9 mouse cellular contexts compared by ENCODE assay signal in genomic region chrX:75875566-75875965, GRCm38 (mm10). TPM values are rescaled to one million over a fixed set of nuclear protein-coding genes. Genes with fewer than 3 reads are reported as not detected.
A peak's percentile ranks its signal among the peaks of the same experiment; 100 is the strongest.
DNase-seq lines count a peak whose midpoint lies in the region; ATAC-seq and TF ChIP-seq lines count a peak whose summit lies in the region.
"Had no signal": no experiment of that assay in that cellular context is flagged by ENCODE, and none has a peak within 500 bp of the region (broad histone marks: within the 10 kb centered on the region; RNA-seq: fewer than 3 reads in every experiment).

No protein-coding gene starts in this region.

- peaks cover 39% of the 10 kb centered on the region for H3K79me3 ChIP-seq in C2C12 (ENCODE audit: low read depth)

- no peaks in the 10 kb centered on the region for H3K36me3 ChIP-seq in C2C12 (ENCODE audit: control insufficient read depth, insufficient read depth)
- H3K36me3 ChIP-seq in forebrain, embryonic 16.5 days (ENCODE audit: control insufficient read depth, insufficient read depth): no peaks in the 10 kb centered on the region
- H3K36me3 ChIP-seq in liver, embryonic 14.5 days (replicated peaks; ENCODE audit: control insufficient read depth, insufficient read depth, low read depth): no peaks in the 10 kb centered on the region

- TF ChIP-seq EP300 in liver, embryonic 14.5 days (IDR thresholded peaks at IDR 0.05; ENCODE audit: low read depth): no peak

- H3K27ac ChIP-seq in forebrain, embryonic 16.5 days (ENCODE audit: low read length): no peak overlapping the region
- no peak overlapping the region for H3K27ac ChIP-seq in liver, embryonic 14.5 days

- DNase-seq in cerebellum, adult 11 months: peak; percentile 5
- DNase-seq in cerebellum, postnatal 36 days: no peak
- DNase-seq in liver, embryonic 14.5 days (ENCODE audit: low read depth in 3 of 3, low spot score in 3 of 3): no peak
- DNase-seq in T-cell, adult 2 months (ENCODE audit: low spot score): no peak
- no peak for DNase-seq in thymus, postnatal 36 days
- DNase-seq in adrenal gland, postnatal 25 days: no peak

- no peak overlapping the region for H3ac ChIP-seq in C2C12 (ENCODE audit: control insufficient read depth, insufficient read length, low read depth)

- H3K9ac ChIP-seq in forebrain, embryonic 16.5 days (replicated peaks; ENCODE audit: low read depth, low read length): no peak overlapping the region
- H3K9ac ChIP-seq in liver, embryonic 14.5 days (replicated peaks): no peak overlapping the region

- peak overlapping the region; percentile 52 for H3K4me3 ChIP-seq in C2C12 (ENCODE audit: insufficient read depth, poor library complexity, severe bottlenecking)
- peak overlapping the region; percentile 57 for H3K4me3 ChIP-seq in forebrain, embryonic 16.5 days (replicated peaks; ENCODE audit: low read length)
- H3K4me3 ChIP-seq in liver, embryonic 14.5 days (ENCODE audit: insufficient read depth in 1 of 2, low read depth in 2 of 2, low read length in 2 of 2): peak overlapping the region in 1 of 2 experiments; percentile 52; a peak in 1 of 4 replicates

- ATAC-seq in forebrain, embryonic 16.5 days: no peak
- no peak for ATAC-seq in liver, embryonic 14.5 days (ENCODE audit: insufficient read depth)

- no peaks in the 10 kb centered on the region for H3K9me3 ChIP-seq in forebrain, embryonic 16.5 days (ENCODE audit: control insufficient read depth, low read length)
- H3K9me3 ChIP-seq in liver, embryonic 14.5 days (ENCODE audit: control insufficient read depth, low read length): no peaks in the 10 kb centered on the region

- no peaks in the 10 kb centered on the region for H3K27me3 ChIP-seq in C2C12 (ENCODE audit: control insufficient read depth, insufficient read depth, insufficient read length)
- H3K27me3 ChIP-seq in forebrain, embryonic 16.5 days (replicated peaks; ENCODE audit: control insufficient read depth, insufficient read depth, low read length): no peaks in the 10 kb centered on the region
- no peaks in the 10 kb centered on the region for H3K27me3 ChIP-seq in liver, embryonic 14.5 days (ENCODE audit: control insufficient read depth, insufficient read depth, low read length)

- H3K79me2 ChIP-seq in C2C12 (ENCODE audit: control insufficient read depth, insufficient read depth): peaks cover 43% of the 10 kb centered on the region

- H3K4me2 ChIP-seq in forebrain, embryonic 16.5 days (ENCODE audit: low read length): peak overlapping the region; percentile 67
- H3K4me2 ChIP-seq in liver, embryonic 14.5 days (ENCODE audit: low read depth): peak overlapping the region; percentile 65

- TF ChIP-seq CTCF in C2C12 (IDR thresholded peaks at IDR 0.05; ENCODE audit: control insufficient read depth, insufficient read depth, insufficient read length): no peak
- no peak for TF ChIP-seq CTCF in liver, embryonic 14.5 days (IDR thresholded peaks at IDR 0.05; ENCODE audit: low read depth)

- 20% methylated on average over 5 of the region's 5 CpGs for WGBS in forebrain, embryonic 16.5 days
- WGBS in liver, embryonic 14.5 days (ENCODE audit: insufficient replicate concordance): 29% methylated on average over 5 of the region's 5 CpGs

- H3K4me1 ChIP-seq in forebrain, embryonic 16.5 days (replicated peaks; ENCODE audit: control insufficient read depth, insufficient read depth, low read length): no peaks in the 10 kb centered on the region
- H3K4me1 ChIP-seq in liver, embryonic 14.5 days (replicated peaks; ENCODE audit: control insufficient read depth in 2 of 2, insufficient read depth in 2 of 2, low read length in 1 of 2): 0 out of 4 replicates have a peak, but pooled peaks cover 0 to 2% of the 10 kb centered on the region in 2 experiments

TF ChIP-seq in C2C12, 6 proteins besides CTCF, POLR2A, EP300 and RAD21:
- no peak for TF ChIP-seq CEBPB (IDR thresholded peaks at IDR 0.05; ENCODE audit: low read depth)
- TF ChIP-seq USF1 (IDR thresholded peaks at IDR 0.05; ENCODE audit: low read depth): no peak
- no peak for TF ChIP-seq FOSL1 (IDR thresholded peaks at IDR 0.05; ENCODE audit: insufficient read depth, low read length, poor library complexity, severe bottlenecking)
- no peak for TF ChIP-seq MYOD1 (IDR thresholded peaks at IDR 0.05; ENCODE audit: control insufficient read depth, insufficient read length, low read depth)
- no peak for TF ChIP-seq MAX (IDR thresholded peaks at IDR 0.05)
- no peak for TF ChIP-seq MYOG (IDR thresholded peaks at IDR 0.05; ENCODE audit: control insufficient read depth, extremely low read depth, insufficient read length)

RNA-seq across cellular contexts. Expression of gene Pls3, which starts 0.6 kb away (rescaled TPM):
- polyA plus RNA-seq in C2C12 (2012; fragmentation: generic; extraction: Trizol): 90.0 TPM
- 38.1 and 50.0 TPM in 2 replicates for polyA plus RNA-seq in forebrain, embryonic 16.5 days (2015; fragmentation: Nextera tagmentation; extraction: Ambion mirVana)
- polyA plus RNA-seq in liver, embryonic 14.5 days (2012; rRNA removed): 1.7 and 2.8 TPM in 2 replicates
- 6.1 and 6.3 TPM in 2 replicates for polyA plus RNA-seq in liver, embryonic 14.5 days (2014; fragmentation: Nextera tagmentation; extraction: Ambion mirVana)
- 64.5 and 65.4 TPM in 2 replicates for total RNA-seq in adrenal gland, postnatal 25 days (2021)
- polyA plus RNA-seq: erythroblast, embryonic 14.5 days had no signal
